ENCODE assay signal across 19 mouse cellular contexts in the genomic region with DNA sequence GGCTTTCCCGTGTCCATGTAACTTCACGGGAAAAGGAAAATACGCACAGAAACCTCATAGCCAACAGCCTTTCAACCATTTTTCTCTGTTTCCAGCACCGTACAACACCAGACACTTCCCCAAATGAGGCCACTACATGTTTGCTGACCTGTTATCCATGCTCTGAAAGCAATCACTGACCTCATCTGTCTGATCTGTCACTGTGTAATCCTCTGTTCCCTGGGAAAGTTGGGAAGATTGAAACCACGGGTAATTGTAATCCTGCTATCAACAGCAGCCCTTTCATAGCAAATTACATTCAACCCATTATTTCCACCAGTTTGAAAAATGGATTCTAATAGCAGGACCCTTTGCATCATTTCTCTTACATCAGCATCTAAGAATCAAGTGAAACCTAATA.
"Had no signal": no experiment of that assay in that cellular context is flagged by ENCODE, and none has a peak within 500 bp of the region (broad histone marks: within the 10 kb centered on the region; RNA-seq: fewer than 3 reads in every experiment).

No protein-coding gene starts in this region.

- H3K27ac ChIP-seq: kidney, embryonic 15.5 days; left cerebral cortex, adult 2 months; liver, embryonic 13.5 days; midbrain, embryonic 12.5 days; neural tube, embryonic 13.5 days; stomach, embryonic 15.5 days had no signal

- ATAC-seq: midbrain, embryonic 16.5 days had no signal

- H3K4me2 ChIP-seq: kidney, embryonic 15.5 days; liver, embryonic 13.5 days; midbrain, embryonic 12.5 days; neural tube, embryonic 13.5 days; stomach, embryonic 15.5 days had no signal

- DNase-seq: kidney, adult 8-10 months; kidney, postnatal 10 days; kidney, postnatal 36 days; layer of hippocampus, postnatal 36 days; liver, embryonic 13.5 days; lung, adult 2 months; lung, postnatal 14 days; lung, postnatal 4 days; right cerebral cortex, adult 18-20 months; right cerebral cortex, postnatal 14 days; right cerebral cortex, postnatal 4 days; thymus, postnatal 25 days had no signal

- H3K4me1 ChIP-seq: kidney, embryonic 15.5 days; liver, embryonic 13.5 days; neural tube, embryonic 13.5 days; stomach, embryonic 15.5 days had no signal

- H3K4me3 ChIP-seq: kidney, embryonic 15.5 days; left cerebral cortex, adult 2 months; liver, embryonic 13.5 days; midbrain, embryonic 12.5 days; myocyte; neural tube, embryonic 13.5 days; stomach, embryonic 15.5 days had no signal

- H3K9ac ChIP-seq: kidney, embryonic 15.5 days; liver, embryonic 13.5 days; midbrain, embryonic 12.5 days; neural tube, embryonic 13.5 days; stomach, embryonic 15.5 days had no signal

- H3K36me3 ChIP-seq: kidney, embryonic 15.5 days; liver, embryonic 13.5 days; midbrain, embryonic 12.5 days; neural tube, embryonic 13.5 days; stomach, embryonic 15.5 days had no signal

- H3K27me3 ChIP-seq: kidney, embryonic 15.5 days; liver, embryonic 13.5 days; midbrain, embryonic 12.5 days; neural tube, embryonic 13.5 days; stomach, embryonic 15.5 days had no signal

- H3K9me3 ChIP-seq: kidney, embryonic 15.5 days; liver, embryonic 13.5 days; midbrain, embryonic 12.5 days; neural tube, embryonic 13.5 days; stomach, embryonic 15.5 days had no signal
